Mouse (Mus musculus) forebrain, postnatal 0 days (tissue): ENCODE data around the gene Rbpj. TPM values are rescaled to one million over a fixed set of nuclear protein-coding genes. Genes with fewer than 3 reads are reported as not detected.
A peak's percentile ranks its signal among the peaks of the same experiment; 100 is the strongest.

Experiments
- ATAC-seq: fragments of 200-750 bp; cut with Nextera tagmentation; 2 replicates; pipeline ENCODE4 v1.8.0; 2017; ENCODE audit warnings: mild to moderate bottlenecking, moderate library complexity
- DNase-seq: peaks from one replicate; pipeline ENCODE4 v3.0.0-alpha.2; 2015
- H3K27ac ChIP-seq: fragments of 300-500 bp; sonication (generic); 2 replicates; pipeline ENCODE4 v1.5.1; 2014; ENCODE audit warnings: low read depth, mild to moderate bottlenecking, antibody characterized with exemption, low read length, moderate library complexity, mixed read lengths
- H3K27me3 ChIP-seq: fragments of 300-500 bp; sonication (generic); 2 replicates; pipeline ENCODE4 v1.6.1; 2014; ENCODE audit warnings: mild to moderate bottlenecking, low read length, mixed read lengths; ENCODE audit not compliant: insufficient read depth
- H3K36me3 ChIP-seq: fragments of 300-500 bp; sonication (generic); 2 replicates; pipeline ENCODE4 v1.6.1; 2014; ENCODE audit warnings: mild to moderate bottlenecking, moderate library complexity; ENCODE audit not compliant: insufficient read depth
- H3K4me1 ChIP-seq: fragments of 300-500 bp; sonication (generic); 2 replicates; pipeline ENCODE4 v1.6.1; 2014; ENCODE audit warnings: antibody characterized with exemption; ENCODE audit not compliant: insufficient read depth
- H3K4me2 ChIP-seq: fragments of 300-500 bp; sonication (generic); 2 replicates; pipeline ENCODE4 v1.6.1; 2014; ENCODE audit warnings: low read depth, mild to moderate bottlenecking, moderate library complexity
- H3K4me3 ChIP-seq: fragments of 300-500 bp; sonication (generic); 2 replicates; pipeline ENCODE4 v1.5.1; 2014; ENCODE audit warnings: low read depth, low read length, mixed read lengths
- H3K9ac ChIP-seq: fragments of 300-500 bp; sonication (generic); 2 replicates; pipeline ENCODE4 v1.6.1; 2014; ENCODE audit warnings: mild to moderate bottlenecking
- H3K9me3 ChIP-seq: fragments of 300-500 bp; sonication (generic); 2 replicates; pipeline ENCODE4 v1.6.1; 2016; ENCODE audit warnings: low read length
- CTCF ChIP-seq: sonication (generic); IDR thresholded peaks from 2 replicates; pipeline ENCODE4 v1.5.1; 2016; ENCODE audit warnings: antibody characterized with exemption, control low read depth, low read depth
- WGBS: fragments of 180-500 bp; shearing (Covaris S2); extraction: QIAGEN DNeasy Blood & Tissue Kit; methylation state at CpG from one replicate; pipeline ENCODE4 v1.1.7; 2014; 5-methylcytosine and 5-hydroxymethylcytosine counted together
- polyA plus RNA-seq: library from polyadenylated mRNA; unstranded; fragments of >200 nt; fragmentation: Nextera tagmentation; extraction: Ambion mirVana; gene quantifications from 2 replicates; pipeline ENCODE4 v1.2.1, GENCODE M21; 2015
- total RNA-seq: library from RNA; depleted of rRNA; stranded (reverse); fragments of >200 nt; gene quantifications from 2 replicates; pipeline ENCODE4 v1.2.3, GENCODE M21; 2014

The Rbpj gene
- total and polyA plus RNA-seq, 2 experiments from 2014 or later, result 19.4 to 25.4 TPM

- Histone ChIP-seq H3K27me3 (no peaks in the 10 kb centered on the region), H3K27ac (no peak overlapping the region), H3K4me2 (no peak overlapping the region), H3K4me3 (no peak overlapping the region), H3K36me3 (no peaks in the 10 kb centered on the region), H3K9ac (no peak overlapping the region), H3K4me1 (0 out of 2 replicates have a peak, but pooled peaks cover 7% of the 10 kb centered on the region), H3K9me3 (no peaks in the 10 kb centered on the region)
- DNase-seq (peak; percentile 65), ATAC-seq (peak; percentile 70)
- no peak for TF ChIP-seq CTCF
- 14% methylated on average over 3 of the region's 3 CpGs for WGBS
Measured at GRCm38 (mm10) chr5:53523046-53523445, 57.1 kb downstream of the Rbpj start.

GRCm38 (mm10) chr5:53524162-53524561 lies 58.2 kb downstream of the Rbpj start:
- no peak overlapping the region for H3K4me2 ChIP-seq
- H3K9me3 ChIP-seq, result no peaks in the 10 kb centered on the region
- H3K27ac ChIP-seq, result no peak overlapping the region
- no peak overlapping the region for H3K4me3 ChIP-seq
- DNase-seq, result no peak
- 88% methylated on average over 7 of the region's 7 CpGs for WGBS
- TF ChIP-seq CTCF, result no peak
- 0 out of 2 replicates have a peak, but pooled peaks cover 7% of the 10 kb centered on the region for H3K4me1 ChIP-seq
- no peaks in the 10 kb centered on the region for H3K36me3 ChIP-seq
- H3K9ac ChIP-seq, result no peak overlapping the region
- no peak for ATAC-seq
- no peaks in the 10 kb centered on the region for H3K27me3 ChIP-seq

- Histone ChIP-seq H3K27me3 (no peaks in the 10 kb centered on the region), H3K27ac (no peak overlapping the region), H3K4me1 (0 out of 2 replicates have a peak, but pooled peaks cover 7% of the 10 kb centered on the region), H3K4me3 (no peak overlapping the region), H3K9ac (no peak overlapping the region), H3K9me3 (no peaks in the 10 kb centered on the region), H3K36me3 (no peaks in the 10 kb centered on the region), H3K4me2 (no peak overlapping the region)
- WGBS, result 68% methylated on average over 5 of the region's 5 CpGs
- DNase-seq (no peak), ATAC-seq (no peak)
- TF ChIP-seq CTCF, result no peak
Measured at GRCm38 (mm10) chr5:53524831-53525230, 58.9 kb downstream of the Rbpj start.

- no peak for TF ChIP-seq CTCF
- ATAC-seq (peak; percentile 67), DNase-seq (peak; percentile 54)
- Histone ChIP-seq H3K4me2 (peak overlapping the region; percentile 30), H3K27me3 (no peaks in the 10 kb centered on the region), H3K27ac (no peak overlapping the region), H3K9ac (0 out of 2 replicates have a peak overlapping the region, but pooled peaks have one; percentile 11), H3K36me3 (no peaks in the 10 kb centered on the region), H3K9me3 (no peaks in the 10 kb centered on the region), H3K4me1 (0 out of 2 replicates have a peak, but pooled peaks cover 7% of the 10 kb centered on the region), H3K4me3 (no peak overlapping the region)
- 16% methylated on average over 20 of the region's 20 CpGs for WGBS
Measured at GRCm38 (mm10) chr5:53525305-53526069, 59.5 kb downstream of the Rbpj start.

GRCm38 (mm10) chr5:53526070-53526430 lies 60.1 kb downstream of the Rbpj start:
- no peak overlapping the region for H3K9ac ChIP-seq
- H3K36me3 ChIP-seq, result no peaks in the 10 kb centered on the region
- H3K9me3 ChIP-seq, result no peaks in the 10 kb centered on the region
- 0 out of 2 replicates have a peak, but pooled peaks cover 7% of the 10 kb centered on the region for H3K4me1 ChIP-seq
- H3K27me3 ChIP-seq, result no peaks in the 10 kb centered on the region
- H3K4me2 ChIP-seq, result peak overlapping the region; percentile 30; the same call in 1 of the 2 replicates
- no peak for TF ChIP-seq CTCF
- no peak overlapping the region for H3K4me3 ChIP-seq
- H3K27ac ChIP-seq, result no peak overlapping the region
- WGBS, result 24% methylated on average over 1 of the region's 1 CpGs
- DNase-seq, result no peak
- ATAC-seq, result no peak

- Histone ChIP-seq H3K4me1 (0 out of 2 replicates have a peak, but pooled peaks cover 7% of the 10 kb centered on the region), H3K9me3 (no peaks in the 10 kb centered on the region), H3K27ac (no peak overlapping the region), H3K36me3 (no peaks in the 10 kb centered on the region), H3K4me2 (no peak overlapping the region), H3K4me3 (no peak overlapping the region), H3K9ac (no peak overlapping the region), H3K27me3 (no peaks in the 10 kb centered on the region)
- DNase-seq (no peak), ATAC-seq (no peak)
- no peak for TF ChIP-seq CTCF
- 88% methylated on average over 1 of the region's 1 CpGs for WGBS
Measured at GRCm38 (mm10) chr5:53529846-53530245, 63.9 kb downstream of the Rbpj start.

- Histone ChIP-seq H3K27ac (no peak overlapping the region), H3K36me3 (no peaks in the 10 kb centered on the region), H3K4me2 (no peak overlapping the region), H3K27me3 (no peaks in the 10 kb centered on the region), H3K4me3 (no peak overlapping the region), H3K9ac (no peak overlapping the region), H3K9me3 (no peaks in the 10 kb centered on the region), H3K4me1 (no peaks in the 10 kb centered on the region)
- WGBS, result 89% methylated on average over 12 of the region's 12 CpGs
- TF ChIP-seq CTCF, result no peak
- DNase-seq (no peak), ATAC-seq (no peak)
Measured at GRCm38 (mm10) chr5:53535096-53535495, 69.1 kb downstream of the Rbpj start.
